Mouse (Mus musculus): ENCODE measurements around the gene C1s1. TPM values are rescaled to one million over a fixed set of nuclear protein-coding genes. Genes with fewer than 3 reads are reported as not detected.
"Not testable (repeated sequence)": the region's sequence is repeated elsewhere in the genome, so short reads cannot be mapped to it uniquely, and the experiment has no call there.

The C1s1 gene
- total RNA-seq (2012; rRNA removed) = 0.55 and 0.80 TPM in 2 replicates
- 1.3 and 1.8 TPM in 2 replicates for total RNA-seq (2014; rRNA removed)
- polyA plus RNA-seq (2012; ENCODE audit: insufficient read length, low read depth) = 2.4 and 4.8 TPM in 2 replicates

GRCm38 (mm10) chr6:124542284-124542683 is at the start of gene C1s1:
Gene C1s1 (minus strand): TSS chr6:124542359.
- dilution Hi-C loops (cut with MboI; ENCODE audit: extremely low pct_ligation_motif_present, extremely low pct_unique_long_range_greater_than_20kb, low sequenced_read_pairs); H3K27ac ChIP-seq (ENCODE audit: insufficient read depth, low read depth); H3K79me2 ChIP-seq (replicated peaks; ENCODE audit: control insufficient read depth, extremely low read depth, insufficient read depth, poor library complexity, severe bottlenecking); H3K9ac ChIP-seq (ENCODE audit: insufficient read depth, low read depth); H3K4me3 ChIP-seq (replicated peaks in 1 of 3; ENCODE audit: low read depth in 2 of 3, low read length in 2 of 3, poor library complexity in 1 of 3); H3K4me1 ChIP-seq (ENCODE audit: control insufficient read depth in 1 of 2, insufficient read depth in 2 of 2); H3K27me3 ChIP-seq (replicated peaks); H3K36me3 ChIP-seq (replicated peaks in 1 of 2; ENCODE audit: control insufficient read depth in 1 of 2, insufficient read depth in 1 of 2, low read length in 1 of 2); H3K9me3 ChIP-seq (replicated peaks; ENCODE audit: low read length); H3K4me2 ChIP-seq (ENCODE audit: insufficient read depth, low read depth, poor library complexity, severe bottlenecking): not testable (repeated sequence)
- in situ Hi-C loops (cut with MboI; ENCODE audit: low pct_ligation_motif_present, low pct_unique_long_range_greater_than_20kb, low sequenced_read_pairs) = loop anchor here (10.0 kb wide), 1 partner anchor 67 kb away; no protein-coding TSS in a partner anchor
- TF ChIP-seq CTCF (conservative IDR thresholded peaks at IDR 0.05 in 1 of 2, IDR thresholded peaks at IDR 0.05 in 1 of 2; ENCODE audit: low read depth in 2 of 2, low read length in 2 of 2) (peak; percentile 50 to 64), RAD21 (IDR thresholded peaks at IDR 0.05; ENCODE audit: low read depth, low read length) (peak; percentile 49), SMC3 (IDR thresholded peaks at IDR 0.05; ENCODE audit: low read depth, low read length) (peak; percentile 31)
- DNase-seq (ENCODE audit: extremely low read depth) = peak; percentile 27

- dilution Hi-C loops (cut with MboI; ENCODE audit: extremely low pct_ligation_motif_present, extremely low pct_unique_long_range_greater_than_20kb, low sequenced_read_pairs) (no loop called here), in situ Hi-C loops (cut with MboI; ENCODE audit: low pct_ligation_motif_present, low pct_unique_long_range_greater_than_20kb, low sequenced_read_pairs) (no loop called here)
- Histone ChIP-seq H3K27me3 (replicated peaks) (peaks cover 4% of the 10 kb centered on the region), H3K9ac (ENCODE audit: insufficient read depth, low read depth) (no peak overlapping the region), H3K4me2 (ENCODE audit: insufficient read depth, low read depth, poor library complexity, severe bottlenecking) (no peak overlapping the region), H3K9me3 (replicated peaks; ENCODE audit: low read length) (no peaks in the 10 kb centered on the region), H3K27ac (ENCODE audit: insufficient read depth, low read depth) (no peak overlapping the region), H3K4me1 (ENCODE audit: control insufficient read depth in 1 of 2, insufficient read depth in 2 of 2) (no peaks in the 10 kb centered on the region), H3K79me2 (replicated peaks; ENCODE audit: control insufficient read depth, extremely low read depth, insufficient read depth, poor library complexity, severe bottlenecking) (no peaks in the 10 kb centered on the region), H3K4me3 (replicated peaks in 1 of 3; ENCODE audit: low read depth in 2 of 3, low read length in 2 of 3, poor library complexity in 1 of 3) (no peak overlapping the region), H3K36me3 (replicated peaks in 1 of 2; ENCODE audit: control insufficient read depth in 1 of 2, insufficient read depth in 1 of 2, low read length in 1 of 2) (no peaks in the 10 kb centered on the region)
- no peak for DNase-seq (ENCODE audit: extremely low read depth)
- TF ChIP-seq IRF4 (IDR thresholded peaks at IDR 0.05; ENCODE audit: low read depth, low read length) (no peak), ETS1 (conservative IDR thresholded peaks at IDR 0.05; ENCODE audit: low read depth, low read length) (no peak), E2F4 (IDR thresholded peaks at IDR 0.05; ENCODE audit: insufficient replicate concordance, low read depth, low read length) (no peak), MEF2A (IDR thresholded peaks at IDR 0.05; ENCODE audit: borderline replicate concordance, low read depth, low read length) (no peak), SMC3 (IDR thresholded peaks at IDR 0.05; ENCODE audit: low read depth, low read length) (no peak), GABPA (IDR thresholded peaks at IDR 0.05; ENCODE audit: insufficient replicate concordance, low read depth, low read length) (no peak), USF1 (IDR thresholded peaks at IDR 0.05; ENCODE audit: low read depth, low read length) (no peak), EP300 (IDR thresholded peaks at IDR 0.05; ENCODE audit: low read length) (no peak), TBP (conservative IDR thresholded peaks at IDR 0.05; ENCODE audit: low read depth, low read length) (no peak), POLR2A (IDR thresholded peaks at IDR 0.05; ENCODE audit: low read depth, low read length) (no peak), ZNF384 (IDR thresholded peaks at IDR 0.05; ENCODE audit: low read depth, low read length) (no peak), MAX (IDR thresholded peaks at IDR 0.05; ENCODE audit: low read length) (no peak), USF2 (conservative IDR thresholded peaks at IDR 0.05; ENCODE audit: low read depth, low read length) (no peak), ELF1 (IDR thresholded peaks at IDR 0.05; ENCODE audit: low read depth, low read length) (no peak), JUND (conservative IDR thresholded peaks at IDR 0.05; ENCODE audit: low read depth, low read length) (no peak)
These were observed 46.6 kb upstream of the C1s1 start for GRCm38 (mm10) chr6:124588771-124589170.

All from CH12.LX (cell line).